Mouse (Mus musculus): Measurements from ENCODE around the gene Lmtk2.

The Lmtk2 gene

DNA sequence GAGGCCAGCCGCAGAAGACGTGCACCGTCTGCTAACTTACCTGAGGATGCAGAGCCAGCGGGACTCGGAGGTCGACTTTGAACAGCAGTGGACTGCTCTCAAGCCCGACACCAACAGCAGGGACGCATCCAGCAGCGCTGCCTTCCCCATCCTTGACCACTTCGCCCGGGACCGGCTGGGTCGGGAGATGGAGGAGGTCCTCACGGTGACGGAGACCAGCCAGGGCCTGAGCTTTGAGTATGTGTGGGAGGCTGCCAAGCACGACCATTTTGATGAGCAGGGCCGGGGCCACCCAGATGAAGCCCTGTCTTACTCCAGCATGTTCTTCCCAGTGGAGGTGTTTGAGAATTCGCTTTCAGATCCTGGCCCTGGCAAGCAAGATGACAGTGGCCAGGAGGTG is 73.4 kb downstream of the Lmtk2 start:
- no peak for DNase-seq (ENCODE audit: inconsistent ontology term)

DNA sequence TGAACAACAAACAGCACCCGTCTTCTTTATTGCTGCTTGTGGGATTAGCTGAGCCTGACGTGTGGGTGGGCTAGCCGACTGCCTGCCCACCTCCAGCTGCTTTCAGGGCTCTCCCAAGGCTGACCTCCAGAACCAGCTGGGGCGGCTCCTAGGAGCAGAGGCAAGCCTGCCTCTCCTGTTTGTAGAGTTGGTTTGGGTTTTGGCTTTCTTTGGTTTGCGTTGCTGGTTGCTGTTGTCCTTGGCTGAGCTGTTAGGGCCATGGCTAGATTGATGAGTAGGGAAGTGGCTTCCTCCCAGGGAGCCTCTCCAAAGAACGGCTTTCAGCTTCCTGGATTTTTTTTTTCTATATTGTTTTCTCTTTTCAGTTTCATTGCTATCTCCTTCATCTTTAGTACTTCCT is 78.0 kb downstream of the Lmtk2 start:
- DNase-seq (ENCODE audit: inconsistent ontology term): no peak

DNA sequence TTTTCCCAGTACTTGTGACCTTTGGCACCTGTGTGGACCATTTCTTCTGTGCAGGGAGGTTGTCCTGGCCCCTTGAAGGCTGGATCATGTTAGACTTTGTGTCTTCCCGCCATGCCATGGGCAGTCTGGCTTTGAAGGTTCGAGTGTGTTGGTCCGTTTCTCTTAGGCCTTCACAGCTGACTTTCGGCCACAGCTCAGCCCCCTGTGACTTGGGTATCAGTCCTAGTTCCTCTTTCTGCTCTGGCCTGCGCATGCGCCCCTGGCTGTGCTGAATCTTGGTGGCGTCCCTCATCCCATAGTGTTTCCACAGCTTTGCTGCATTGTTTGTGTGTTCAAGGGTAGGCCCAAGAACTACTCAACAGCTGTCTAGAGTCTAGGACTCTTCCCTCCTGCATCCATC is 81.0 kb downstream of the Lmtk2 start:
- no peak for DNase-seq (ENCODE audit: inconsistent ontology term)

DNA sequence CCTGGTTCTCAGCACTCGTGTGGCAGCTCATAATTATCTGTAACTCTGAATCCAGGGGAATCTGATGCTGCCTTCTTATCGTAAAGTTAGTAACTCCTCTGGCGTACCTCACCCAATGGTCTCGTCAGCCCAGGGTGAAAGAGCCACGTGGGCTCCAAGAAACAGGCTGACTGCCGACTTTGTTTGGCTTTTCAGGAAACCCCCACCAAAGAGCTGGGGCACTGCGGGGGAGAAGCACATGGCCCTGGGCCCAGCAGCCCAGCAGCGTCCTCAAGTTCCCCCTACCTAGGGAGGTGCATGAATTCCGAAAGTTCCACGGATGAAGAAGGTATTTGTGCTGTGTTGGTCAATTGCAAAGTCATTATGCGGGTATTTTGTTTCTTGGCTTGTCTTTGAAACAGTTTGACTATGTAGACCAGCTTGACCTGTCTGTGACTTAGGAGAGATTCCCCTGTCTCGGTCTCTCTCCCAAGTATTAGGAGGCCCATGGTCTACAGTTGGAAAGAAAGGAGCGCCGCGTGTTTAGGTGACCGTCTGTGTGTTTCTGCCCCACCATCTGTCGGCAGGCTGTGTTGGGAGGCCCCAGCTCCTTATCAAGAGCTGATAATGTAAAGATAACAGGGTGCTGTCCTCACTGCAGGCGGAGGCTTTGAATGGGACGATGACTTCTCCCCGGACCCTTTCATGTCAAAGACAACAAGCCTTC is 82.5 kb downstream of the Lmtk2 start:
- no peak for DNase-seq (ENCODE audit: inconsistent ontology term)

DNA sequence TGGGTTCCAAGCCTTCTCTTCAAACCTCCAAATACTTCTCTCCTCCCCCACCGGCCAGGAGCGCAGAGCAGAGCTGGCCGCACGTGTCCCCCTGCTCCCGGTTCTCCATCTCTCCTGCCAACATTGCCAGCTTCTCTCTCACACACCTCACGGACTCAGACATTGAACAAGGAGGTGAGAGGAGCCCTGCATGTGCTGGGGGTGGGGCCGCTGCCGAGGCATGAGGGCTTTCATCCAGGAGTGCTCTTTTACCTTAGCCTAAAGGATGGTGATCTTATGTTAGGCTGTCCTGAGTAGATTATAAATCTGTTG is 83.0 kb downstream of the Lmtk2 start:
- no peak for DNase-seq (ENCODE audit: inconsistent ontology term)

DNA sequence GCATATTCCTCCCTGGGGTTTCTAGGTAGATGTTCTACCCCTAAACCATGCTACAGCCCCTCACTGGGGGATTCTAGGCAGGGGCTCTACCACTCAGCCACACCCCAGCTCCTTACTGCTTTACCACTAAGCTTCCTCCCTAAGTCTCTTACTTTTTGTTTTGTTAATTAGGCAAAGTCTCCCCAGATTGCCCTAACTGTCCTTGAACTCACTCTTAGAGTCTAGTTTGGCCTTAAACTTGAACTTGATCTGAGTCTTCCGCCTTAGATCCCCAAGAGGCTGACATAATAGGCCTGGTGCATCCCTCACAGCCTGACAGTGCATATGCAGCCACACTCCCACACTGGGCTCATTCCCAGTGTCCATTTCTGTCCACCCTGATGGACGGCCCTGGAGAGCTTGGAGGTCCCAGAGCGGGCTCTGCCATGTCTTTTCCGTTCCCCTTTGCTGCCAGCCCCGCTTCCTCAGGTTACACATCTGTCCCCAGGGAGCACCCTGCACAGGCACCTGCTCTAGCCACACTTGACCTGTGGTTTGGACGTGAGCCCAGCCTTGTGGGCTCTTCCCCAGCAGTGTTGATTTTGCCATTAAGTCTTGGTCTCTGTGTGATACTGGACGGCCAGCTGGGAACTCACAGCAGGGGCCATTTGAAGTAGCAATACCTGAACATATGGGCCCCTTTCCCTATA is 83.6 kb downstream of the Lmtk2 start:
- DNase-seq (ENCODE audit: inconsistent ontology term): no peak

DNA sequence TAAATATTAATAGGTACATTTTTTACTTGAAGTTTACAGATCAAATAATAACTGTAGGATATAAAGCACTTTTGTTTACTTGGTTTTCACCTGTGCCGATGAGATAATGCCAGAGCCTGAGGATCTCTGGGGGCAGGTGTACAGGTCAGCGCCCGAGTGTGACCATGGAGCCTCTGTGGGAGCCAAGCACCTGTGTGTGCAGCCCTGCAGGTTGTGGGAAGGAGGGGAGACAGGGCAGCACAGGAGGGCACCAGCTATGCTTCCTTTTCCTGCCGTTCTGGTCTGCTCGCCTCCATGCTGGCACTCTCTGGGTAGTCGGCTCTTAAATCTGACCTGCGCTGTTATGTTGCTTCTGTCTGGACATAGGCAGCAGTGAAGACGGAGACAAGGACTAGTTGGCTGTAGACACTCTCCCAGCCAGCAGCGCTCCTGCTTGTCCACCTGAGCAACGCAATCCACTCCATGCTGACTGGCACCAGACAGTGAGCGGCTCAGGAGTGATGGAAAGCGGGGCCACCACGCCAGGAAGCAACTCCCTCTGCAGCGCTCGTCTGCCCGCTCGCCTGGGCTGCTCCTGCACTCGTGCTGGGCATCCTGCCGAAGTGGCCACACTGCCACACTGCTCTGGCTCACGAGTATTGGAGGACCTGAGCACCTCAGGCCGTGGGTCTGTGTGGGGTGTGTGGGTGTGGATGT is 84.3 kb downstream of the Lmtk2 start:
- DNase-seq (ENCODE audit: inconsistent ontology term): no peak

DNA sequence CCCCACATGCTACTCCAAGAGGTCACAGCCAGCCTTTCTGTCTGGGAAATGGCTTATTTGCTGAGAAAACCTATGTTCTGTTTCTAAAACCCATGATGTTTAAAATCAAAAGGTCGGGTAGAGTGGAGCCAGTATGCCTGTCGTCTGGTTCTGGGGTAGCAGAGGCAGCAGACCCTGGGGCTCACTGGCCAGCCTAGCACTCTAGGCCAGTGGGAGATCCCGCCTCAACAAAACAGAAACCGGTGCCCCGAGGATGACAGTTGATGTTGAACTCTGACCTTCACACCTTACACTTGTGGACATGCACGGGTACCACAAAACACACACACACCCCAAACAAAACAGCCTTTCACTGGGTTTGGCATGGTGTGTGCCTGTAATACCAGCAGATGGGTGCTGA is 88.2 kb downstream of the Lmtk2 start:
- no peak for DNase-seq (ENCODE audit: inconsistent ontology term)

DNA sequence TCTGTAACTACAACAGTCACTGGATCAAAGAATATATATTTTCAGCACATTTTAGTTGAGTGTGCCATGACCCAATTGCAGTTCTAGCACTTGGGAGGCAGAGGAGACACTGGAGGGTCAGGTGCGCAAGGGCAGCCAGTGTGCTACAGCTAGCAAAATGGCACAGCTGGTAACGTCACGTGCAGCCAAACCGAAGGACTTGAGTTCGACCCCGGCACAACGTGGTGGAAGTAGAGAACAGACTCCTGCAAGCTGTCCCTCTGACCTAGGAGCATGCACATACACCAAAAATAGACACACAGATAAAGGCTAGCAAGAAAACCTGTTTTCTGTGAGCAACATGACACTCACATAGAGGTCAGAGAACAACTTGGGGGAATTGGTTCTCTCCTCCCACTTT is 89.1 kb downstream of the Lmtk2 start:
- DNase-seq (ENCODE audit: inconsistent ontology term): no peak

DNA sequence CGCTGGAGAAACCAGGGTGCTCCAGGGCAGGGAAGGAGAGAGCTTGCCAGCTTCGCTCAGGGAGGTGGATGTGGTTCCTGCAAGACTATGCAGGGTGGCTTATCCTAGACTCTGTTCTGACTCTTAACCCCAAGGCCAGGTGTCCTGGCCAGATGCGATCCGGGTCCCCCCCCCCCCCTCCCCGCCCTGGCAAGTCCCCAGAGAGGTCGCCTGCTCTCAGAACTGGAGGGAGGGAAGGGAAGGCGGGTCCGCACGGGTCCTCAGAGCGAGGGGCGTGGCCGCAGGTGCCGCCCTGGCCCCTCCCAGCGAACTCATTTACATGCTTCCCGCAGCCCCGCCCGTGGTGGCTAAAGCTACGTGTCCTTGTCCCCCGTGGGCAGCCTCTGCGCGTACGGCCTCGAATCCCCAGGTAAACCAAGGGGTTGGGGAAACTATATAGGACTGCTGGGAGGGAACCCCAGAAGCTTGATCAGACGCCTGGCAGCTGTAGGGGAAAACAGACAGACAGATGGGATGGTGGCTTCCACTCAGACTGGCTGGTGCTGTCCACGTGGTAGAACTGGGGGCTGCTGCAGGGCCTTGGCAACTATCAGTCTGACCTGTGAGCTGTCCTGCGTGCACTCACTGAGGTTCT is 89.8 kb downstream of the Lmtk2 start, which contains the start of gene Bhlha15:
Gene Bhlha15, plus strand, starts transcription at position 337 of the 634 bp plus-strand sequence.
- DNase-seq (ENCODE audit: inconsistent ontology term): peak; percentile 50

DNA sequence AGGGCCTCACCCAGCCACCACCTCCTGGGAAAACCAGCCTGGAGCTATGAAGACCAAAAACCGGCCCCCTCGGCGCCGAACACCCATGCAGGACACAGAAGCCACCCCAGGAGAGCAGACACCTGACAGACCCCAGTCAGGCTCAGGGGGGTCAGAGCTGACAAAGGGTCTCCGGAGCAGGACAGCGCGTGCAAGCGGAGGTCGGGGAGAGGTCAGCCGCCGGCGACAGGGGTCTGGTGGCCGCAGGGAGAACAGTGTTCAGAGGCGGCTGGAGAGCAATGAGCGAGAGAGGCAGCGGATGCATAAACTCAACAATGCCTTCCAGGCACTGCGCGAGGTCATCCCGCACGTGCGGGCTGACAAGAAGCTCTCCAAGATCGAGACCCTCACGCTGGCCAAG is 90.8 kb downstream of the Lmtk2 start:
- DNase-seq (ENCODE audit: inconsistent ontology term): no peak

DNA sequence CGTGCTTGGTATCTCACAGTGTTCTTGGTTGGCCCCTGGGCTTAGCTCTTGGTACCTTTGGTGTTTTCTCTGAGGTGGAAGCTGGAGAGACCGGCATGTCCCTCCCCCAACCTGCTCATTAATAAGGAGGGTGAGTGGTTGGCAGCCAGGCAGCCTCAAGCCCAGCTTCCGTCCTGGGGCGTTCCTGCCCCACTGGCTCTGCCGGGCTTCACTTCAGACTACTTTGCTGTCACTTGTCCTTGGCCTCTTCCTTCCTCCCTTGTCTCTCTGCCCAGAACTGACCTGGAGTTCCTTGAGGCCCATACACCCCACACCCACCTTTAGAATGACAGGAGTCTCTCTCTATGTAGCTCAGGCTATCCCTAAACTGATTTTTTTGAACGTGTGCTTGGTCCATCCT is 92.4 kb downstream of the Lmtk2 start:
- DNase-seq (ENCODE audit: inconsistent ontology term): no peak

DNA sequence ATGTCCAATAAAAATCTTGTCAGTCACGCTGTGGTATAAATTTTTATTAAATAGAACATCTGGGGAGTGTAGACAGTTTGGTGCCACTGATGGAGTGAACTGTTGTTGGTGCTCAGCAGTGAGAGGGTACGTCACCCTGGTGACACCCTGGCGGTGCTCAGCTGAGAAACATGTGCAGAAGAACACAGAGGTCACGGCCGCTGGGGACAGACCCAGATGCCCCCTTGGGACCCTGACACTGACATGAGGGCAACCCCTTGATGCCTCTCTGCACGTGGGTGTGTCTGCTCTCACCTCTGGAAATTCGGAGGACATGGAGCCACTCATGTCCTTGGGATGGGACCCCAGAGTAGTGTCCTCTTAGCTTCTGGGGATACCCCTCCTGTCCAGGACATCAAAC is 94.2 kb downstream of the Lmtk2 start:
- DNase-seq (ENCODE audit: inconsistent ontology term): no peak

DNA sequence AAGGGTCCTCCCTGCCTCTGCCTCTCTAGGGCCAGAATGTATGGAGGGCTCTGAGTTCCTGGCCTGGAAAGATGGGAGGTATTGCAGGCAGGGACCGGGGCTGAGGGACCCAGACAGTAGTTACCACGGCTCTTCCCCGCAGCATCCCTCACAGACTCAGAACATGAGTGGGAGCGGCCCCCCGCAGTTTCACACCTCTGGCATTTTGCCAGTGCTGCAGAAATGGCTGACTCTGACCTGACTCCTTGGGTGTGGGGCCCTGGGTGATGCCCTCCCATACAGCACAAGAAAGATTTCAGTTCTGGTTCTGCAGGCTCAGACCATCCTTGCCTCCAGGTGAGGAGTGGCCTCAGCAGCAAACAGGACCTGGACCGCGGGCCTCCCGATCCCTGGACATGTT is 95.3 kb downstream of the Lmtk2 start:
- DNase-seq (ENCODE audit: inconsistent ontology term): no peak

DNA sequence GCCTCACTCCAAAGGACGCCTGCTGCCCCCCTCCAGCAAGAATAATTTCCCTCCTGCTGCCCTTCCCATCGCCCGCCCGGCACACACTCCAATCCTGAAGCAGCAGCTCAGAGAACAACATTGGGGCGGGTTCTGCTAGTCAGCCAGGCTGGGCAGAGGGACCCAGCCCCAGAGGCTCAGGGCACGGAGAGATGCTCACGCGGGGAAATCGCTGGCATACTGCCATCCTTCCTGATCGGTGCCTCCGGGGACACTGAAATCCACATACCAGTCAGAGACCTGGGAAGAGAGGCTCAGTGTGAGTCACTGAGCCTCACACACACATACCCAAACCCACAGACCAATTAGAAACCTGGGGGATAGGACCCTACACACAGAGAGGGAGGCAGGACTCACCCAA is 100.4 kb downstream of the Lmtk2 start:
- DNase-seq (ENCODE audit: inconsistent ontology term): peak; percentile 20

DNA sequence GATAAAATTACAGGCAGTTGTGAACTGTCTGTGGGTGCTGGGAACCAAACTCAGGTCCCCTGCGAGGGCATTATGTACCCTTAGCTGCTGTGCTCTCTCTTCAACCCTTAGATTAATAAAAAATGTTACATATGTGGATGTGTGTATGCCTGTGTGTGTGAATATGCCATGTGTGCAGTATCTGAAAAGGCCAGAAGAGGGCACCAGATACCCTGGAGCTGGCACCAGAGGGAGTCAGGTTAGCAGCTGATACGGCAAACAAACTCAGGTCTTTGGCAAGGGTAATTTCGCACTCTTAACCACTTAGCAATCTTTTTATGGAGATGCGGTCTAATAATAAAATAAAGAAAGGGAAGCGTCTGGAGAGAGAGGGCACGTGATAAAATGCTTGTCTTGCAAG is 102.2 kb downstream of the Lmtk2 start:
- DNase-seq (ENCODE audit: inconsistent ontology term): no peak

DNA sequence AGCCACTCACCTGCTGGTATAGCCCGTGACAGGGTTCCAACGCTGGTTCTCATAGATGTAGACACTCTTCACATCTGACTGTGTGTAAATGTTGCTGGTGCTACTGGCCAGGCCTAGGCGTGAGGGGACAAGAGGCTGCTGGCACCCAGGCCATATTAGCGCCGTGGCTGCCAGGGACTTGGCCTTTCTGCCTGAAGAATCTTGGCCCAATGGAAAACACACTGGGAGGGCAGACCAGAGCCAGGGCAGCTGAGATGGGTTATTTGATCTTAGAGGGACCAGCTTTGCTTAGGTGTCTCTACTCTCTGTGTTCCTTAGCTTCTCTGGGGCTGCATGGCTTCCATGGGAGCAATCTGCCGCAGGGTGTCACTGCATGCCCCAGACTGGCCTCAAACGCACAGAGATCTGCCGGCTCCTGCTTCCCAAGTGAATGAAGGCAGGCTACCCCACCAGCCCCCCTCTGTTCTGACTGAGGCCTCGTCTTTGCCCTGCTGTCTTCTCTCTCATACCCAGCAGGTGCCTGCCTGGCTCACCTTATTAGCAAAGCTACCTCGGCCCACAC is 103.2 kb downstream of the Lmtk2 start:
- no peak for DNase-seq (ENCODE audit: inconsistent ontology term)

DNA sequence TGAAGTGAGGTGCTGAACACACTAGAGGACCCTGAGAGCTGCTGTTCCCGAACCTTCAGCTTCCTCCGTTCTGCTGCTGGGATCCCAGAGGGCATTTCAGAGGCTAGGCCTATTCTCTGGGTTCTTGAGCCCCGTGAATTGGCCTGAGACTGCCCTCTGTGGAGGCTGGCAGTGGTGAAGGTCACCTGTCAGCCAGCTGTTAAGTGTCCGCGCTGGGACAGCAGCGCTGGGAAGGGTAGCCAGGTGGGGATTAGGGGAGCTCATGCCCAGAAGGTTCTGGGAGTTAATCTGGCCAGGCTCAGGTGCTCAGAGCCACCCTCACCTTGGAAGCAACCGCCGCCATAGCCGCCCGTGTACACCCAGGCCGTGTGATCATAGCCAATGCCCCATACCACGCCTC is 104.1 kb downstream of the Lmtk2 start:
- no peak for DNase-seq (ENCODE audit: inconsistent ontology term)

DNA sequence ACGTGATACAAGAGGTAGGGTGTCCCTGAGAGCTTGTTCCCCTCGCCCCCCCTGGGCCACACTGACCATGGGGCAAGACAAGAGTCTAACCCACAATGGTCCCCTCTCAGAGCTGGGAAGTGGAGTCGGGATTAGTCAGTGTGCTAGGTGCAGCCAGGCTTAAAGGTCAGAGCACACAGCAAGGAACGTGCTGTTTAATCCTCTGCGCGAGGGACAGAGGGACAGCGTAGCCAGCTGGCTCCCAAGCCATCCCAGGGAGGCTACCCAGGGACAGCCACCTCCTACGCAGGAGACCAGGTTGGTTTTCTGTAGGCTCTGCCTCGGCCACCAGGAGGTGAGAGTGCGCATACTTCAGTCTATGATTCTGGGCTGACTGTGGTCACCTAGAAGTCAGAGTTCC is 104.7 kb downstream of the Lmtk2 start:
- no peak for DNase-seq (ENCODE audit: inconsistent ontology term)

DNA sequence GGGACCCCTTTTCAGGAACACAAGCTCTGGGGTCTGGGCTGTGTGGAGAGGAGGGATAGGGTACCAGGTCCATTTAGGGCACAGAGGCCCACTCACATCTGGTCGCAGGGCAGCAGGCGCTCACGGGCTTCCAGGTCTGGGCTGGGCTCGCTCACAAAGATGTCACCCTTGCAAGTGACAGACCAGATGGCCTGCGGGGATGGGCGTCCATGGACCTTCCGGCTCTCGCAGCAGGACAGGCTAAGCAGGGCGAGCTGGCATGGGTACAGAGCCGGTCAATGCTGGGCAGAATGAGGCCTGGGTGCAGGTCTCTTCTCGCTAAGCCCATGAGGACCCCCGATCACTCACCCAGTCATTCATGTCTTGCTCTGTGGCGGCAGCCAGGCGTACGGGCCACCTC is 105.8 kb downstream of the Lmtk2 start:
- DNase-seq (ENCODE audit: inconsistent ontology term): no peak

DNA sequence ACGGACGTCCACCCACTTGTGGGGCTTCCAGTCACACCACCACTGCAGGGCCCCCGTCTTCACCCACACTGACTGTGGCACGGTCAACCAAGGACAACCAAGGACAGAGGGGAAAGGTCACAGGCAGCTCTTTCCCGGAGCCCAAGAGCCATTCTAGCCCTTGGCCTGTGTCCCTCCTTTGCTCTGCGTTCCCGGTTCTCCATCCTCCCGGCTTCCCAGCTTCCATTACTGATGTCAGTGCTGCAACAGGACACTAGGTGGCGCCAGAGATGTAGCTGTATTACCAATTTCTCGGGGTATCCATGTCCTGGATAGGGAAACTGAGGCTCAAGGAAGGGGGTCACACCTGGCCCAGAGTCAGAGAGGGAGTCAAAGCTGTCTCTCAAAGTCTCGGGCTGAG is 107.2 kb downstream of the Lmtk2 start:
- DNase-seq (ENCODE audit: inconsistent ontology term): no peak

DNA sequence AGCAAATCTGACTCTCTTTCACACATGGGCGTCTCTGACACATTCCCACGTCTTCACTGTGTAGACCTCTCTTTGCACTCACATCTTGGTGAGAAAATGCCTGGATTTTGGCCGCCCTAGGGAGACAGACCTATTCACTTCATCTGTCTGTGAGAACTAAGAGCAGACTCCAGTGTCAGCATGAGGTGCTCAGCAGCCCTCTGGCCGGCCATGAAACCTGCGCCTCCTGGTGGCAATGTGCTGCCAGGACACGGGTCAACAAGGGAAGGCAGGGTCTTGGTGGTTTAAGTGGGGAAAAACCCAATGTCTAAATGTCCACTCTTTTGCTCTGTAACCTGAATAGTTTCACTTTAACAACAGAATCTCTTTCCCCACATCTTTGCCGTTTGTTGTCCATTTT is 114.2 kb downstream of the Lmtk2 start:
- no peak for DNase-seq (ENCODE audit: inconsistent ontology term)

All from Muller cell, postnatal 12 days (primary cell).